Mouse (Mus musculus) midbrain, postnatal 0 days (tissue): ENCODE data around the gene Tssc4. TPM values are rescaled to one million over a fixed set of nuclear protein-coding genes. Genes with fewer than 3 reads are reported as not detected.

Source experiments
- ATAC-seq: fragments of 200-750 bp; cut with Nextera tagmentation; 2 replicates; pipeline ENCODE4 v1.8.0; 2017; ENCODE audit warnings: moderate number of reproducible peaks, mild to moderate bottlenecking, moderate TSS enrichment, moderate library complexity; ENCODE audit not compliant: low FRiP score
- DNase-seq: peaks from one replicate; pipeline ENCODE4 v3.0.0-alpha.2; 2015; ENCODE audit warnings: low spot score
- H3K27ac ChIP-seq: fragments of 300-500 bp; sonication (generic); 2 replicates; pipeline ENCODE4 v1.5.1; 2014; ENCODE audit warnings: low read depth, mild to moderate bottlenecking, low read length, mixed read lengths
- H3K27me3 ChIP-seq: fragments of 300-500 bp; sonication (generic); 2 replicates; pipeline ENCODE4 v1.6.1; 2014; ENCODE audit warnings: low read length, control low read depth, mixed read lengths; ENCODE audit not compliant: insufficient read depth
- H3K36me3 ChIP-seq: fragments of 300-500 bp; sonication (generic); 2 replicates; pipeline ENCODE4 v1.6.1; 2014; ENCODE audit warnings: low read length, control low read depth, mixed read lengths; ENCODE audit not compliant: insufficient read depth
- H3K4me1 ChIP-seq: fragments of 300-500 bp; sonication (generic); 2 replicates; pipeline ENCODE4 v1.6.1; 2014; ENCODE audit warnings: mild to moderate bottlenecking, control low read depth, antibody characterized with exemption, low read length, mixed read lengths; ENCODE audit not compliant: insufficient read depth
- H3K4me2 ChIP-seq: fragments of 300-500 bp; sonication (generic); 2 replicates; pipeline ENCODE4 v1.6.1; 2014; ENCODE audit warnings: low read depth, mild to moderate bottlenecking, low read length, mixed read lengths; ENCODE audit not compliant: poor library complexity, severe bottlenecking
- H3K4me3 ChIP-seq: fragments of 300-500 bp; sonication (generic); 2 replicates; pipeline ENCODE4 v1.5.1; 2014; ENCODE audit warnings: low read depth, mild to moderate bottlenecking, low read length, moderate library complexity
- H3K9ac ChIP-seq: fragments of 300-500 bp; sonication (generic); replicated peaks from 2 replicates; pipeline ENCODE4 v1.6.1; 2014; ENCODE audit warnings: mild to moderate bottlenecking, low read length, moderate library complexity, mixed read lengths; ENCODE audit not compliant: poor library complexity, severe bottlenecking
- H3K9me3 ChIP-seq: fragments of 300-500 bp; sonication (generic); 2 replicates; pipeline ENCODE4 v1.6.1; 2016; ENCODE audit warnings: low read length, control low read depth
- CTCF ChIP-seq: IDR thresholded peaks from 2 replicates; pipeline ENCODE4 v1.5.1; 2016; ENCODE audit warnings: antibody characterized with exemption, mild to moderate bottlenecking
- WGBS: fragments of 180-500 bp; shearing (Covaris S2); extraction: QIAGEN DNeasy Blood & Tissue Kit; methylation state at CpG from one replicate; pipeline ENCODE4 v1.1.7; 2014; 5-methylcytosine and 5-hydroxymethylcytosine counted together
- polyA plus RNA-seq: library from polyadenylated mRNA; unstranded; fragments of >200 nt; fragmentation: Nextera tagmentation; extraction: Ambion mirVana; gene quantifications from 2 replicates; pipeline ENCODE4 v1.2.1, GENCODE M21; 2015
- total RNA-seq: library from RNA; depleted of rRNA; stranded (reverse); fragments of >200 nt; gene quantifications from 2 replicates; pipeline ENCODE4 v1.2.3, GENCODE M21; 2014

Tssc4 gene
- total and polyA plus RNA-seq, 2 experiments from 2014 or later: 92.4 to 103 TPM

GRCm38 (mm10) chr7:143094592-143095553 is 25.8 kb downstream of the Tssc4 start, which contains the start of gene Trpm5:
Gene Trpm5, minus strand, starts transcription at chr7:143094642.
- no peaks in the 10 kb centered on the region for H3K27me3 ChIP-seq
- H3K4me1 ChIP-seq: no peaks in the 10 kb centered on the region
- H3K36me3 ChIP-seq: no peaks in the 10 kb centered on the region
- peak; percentile 74 for TF ChIP-seq CTCF
- H3K4me2 ChIP-seq: no peak within 1 kb of the TSS
- no peak within 1 kb of the TSS for H3K4me3 ChIP-seq
- no peak; the same call in 1 of the 2 replicates for ATAC-seq
- H3K27ac ChIP-seq: no peak within 1 kb of the TSS
- DNase-seq: peak; percentile 40
- 48% methylated on average over 10 of the region's 10 CpGs for WGBS
- no peaks in the 10 kb centered on the region for H3K9me3 ChIP-seq
- no peak within 1 kb of the TSS for H3K9ac ChIP-seq

- H3K36me3 ChIP-seq: no peaks in the 10 kb centered on the region
Measured at GRCm38 (mm10) chr7:143095554-143095907, 26.5 kb downstream of the Tssc4 start.

GRCm38 (mm10) chr7:143100759-143101158 is 31.7 kb downstream of the Tssc4 start:
- no peak overlapping the region for H3K4me2 ChIP-seq
- DNase-seq (no peak), ATAC-seq (no peak)
- whole genome bisulfite sequencing: 63% methylated on average over 4 of the region's 4 CpGs
- no peak overlapping the region for H3K4me3 ChIP-seq
- peaks cover 2% of the 10 kb centered on the region; the same call in 1 of the 2 replicates for H3K27me3 ChIP-seq
- TF ChIP-seq CTCF: no peak
- H3K4me1 ChIP-seq: no peaks in the 10 kb centered on the region
- no peaks in the 10 kb centered on the region for H3K9me3 ChIP-seq
- H3K36me3 ChIP-seq: no peaks in the 10 kb centered on the region
- no peak overlapping the region for H3K9ac ChIP-seq
- H3K27ac ChIP-seq: no peak overlapping the region

More at GRCm38 (mm10) chr7:143095554-143095907, 26.5 kb downstream of the Tssc4 start:
- no peak for ATAC-seq
- Histone ChIP-seq H3K9me3 (no peaks in the 10 kb centered on the region), H3K4me1 (no peaks in the 10 kb centered on the region), H3K27ac (no peak overlapping the region), H3K27me3 (no peaks in the 10 kb centered on the region), H3K4me3 (no peak overlapping the region), H3K9ac (no peak overlapping the region), H3K4me2 (no peak overlapping the region)
- no peak for DNase-seq
- WGBS: 55% methylated on average over 1 of the region's 1 CpGs
- TF ChIP-seq CTCF: no peak

- DNase-seq (no peak), ATAC-seq (no peak)
- Histone ChIP-seq H3K9me3 (no peaks in the 10 kb centered on the region), H3K4me1 (peaks cover 3% of the 10 kb centered on the region; the same call in 1 of the 2 replicates), H3K27ac (no peak overlapping the region), H3K4me2 (no peak overlapping the region), H3K36me3 (no peaks in the 10 kb centered on the region), H3K4me3 (no peak overlapping the region), H3K27me3 (peaks cover 37% of the 10 kb centered on the region), H3K9ac (no peak overlapping the region)
- WGBS: 60% methylated on average over 11 of the region's 11 CpGs
- TF ChIP-seq CTCF: no peak
Measured at GRCm38 (mm10) chr7:143105258-143105897, 36.3 kb downstream of the Tssc4 start.

- H3K27me3 ChIP-seq: peaks cover 37% of the 10 kb centered on the region
- H3K4me3 ChIP-seq: peak within 1 kb of the TSS; percentile 33
- 57% methylated on average over 4 of the region's 4 CpGs for WGBS
- peak within 1 kb of the TSS; percentile 63 for H3K4me2 ChIP-seq
- 0 out of 2 replicates have a peak within 1 kb of the TSS, but pooled peaks have one; percentile 8 for H3K9ac ChIP-seq
- no peaks in the 10 kb centered on the region for H3K9me3 ChIP-seq
- H3K36me3 ChIP-seq: no peaks in the 10 kb centered on the region
- H3K4me1 ChIP-seq: peaks cover 3% of the 10 kb centered on the region; the same call in 1 of the 2 replicates
- no peak within 1 kb of the TSS for H3K27ac ChIP-seq
- TF ChIP-seq CTCF: no peak
- no peak for DNase-seq
- no peak for ATAC-seq
Measured at GRCm38 (mm10) chr7:143106062-143106461, 37.0 kb downstream of the Tssc4 start, which contains the start of gene Kcnq1. Gene Kcnq1, plus strand, starts transcription at chr7:143106362.
